Mouse (Mus musculus) G1E (cell line): ENCODE measurements around the gene Mettl6. TPM values are rescaled to one million over a fixed set of nuclear protein-coding genes. Genes with fewer than 3 reads are reported as not detected.

Experiments
- ATAC-seq: 2 replicates; pipeline ENCODE4 v1.8.0; 2016; ENCODE audit warnings: mild to moderate bottlenecking; ENCODE audit not compliant: insufficient number of reproducible peaks, poor library complexity, low FRiP score, severe bottlenecking; ENCODE audit errors: extremely low read depth
- DNase-seq: peaks from one replicate; pipeline ENCODE4 v3.0.0; 2012; ENCODE audit warnings: low spot score
- H3K27me3 ChIP-seq: 2 replicates; pipeline ENCODE4 v1.6.1; 2012; ENCODE audit warnings: mild to moderate bottlenecking, low read length, inconsistent platforms; ENCODE audit not compliant: insufficient read depth
- H3K36me3 ChIP-seq: replicated peaks from 2 replicates; pipeline ENCODE3; 2012; ENCODE audit warnings: mild to moderate bottlenecking, inconsistent platforms
- H3K4me1 ChIP-seq: 2 replicates; pipeline ENCODE4 v1.6.1; 2012; ENCODE audit warnings: low read depth, low read length, inconsistent platforms, mixed read lengths; ENCODE audit not compliant: insufficient read depth
- H3K4me3 ChIP-seq: 2 replicates; pipeline ENCODE4 v1.5.1; 2012; ENCODE audit warnings: low read depth, mild to moderate bottlenecking, inconsistent platforms, low read length, moderate library complexity, mixed read lengths
- H3K9me3 ChIP-seq: replicated peaks from 2 replicates; pipeline ENCODE4 v1.6.1; 2012; ENCODE audit warnings: inconsistent platforms
- CTCF ChIP-seq: IDR thresholded peaks from 2 replicates; pipeline ENCODE4 v1.5.1; 2012; ENCODE audit warnings: low read depth, low read length, inconsistent platforms, mixed read lengths
- GATA1 ChIP-seq: IDR thresholded peaks from 2 replicates; pipeline ENCODE4 v1.6.1; 2012; ENCODE audit warnings: borderline replicate concordance, low read length, inconsistent platforms, mixed read lengths
- GATA2 ChIP-seq: IDR thresholded peaks from 2 replicates; pipeline ENCODE4 v1.6.1; 2012; ENCODE audit warnings: low read depth, low read length, inconsistent platforms, borderline replicate concordance
- POLR2AphosphoS5 ChIP-seq: IDR thresholded peaks from 2 replicates; pipeline ENCODE4 v1.6.1; 2012; ENCODE audit warnings: low read depth, low read length, inconsistent platforms; ENCODE audit not compliant: insufficient replicate concordance
- TAL1 ChIP-seq: conservative IDR thresholded peaks from 2 replicates; pipeline ENCODE4 v1.6.1; 2012; ENCODE audit warnings: low read depth, low read length, inconsistent platforms, mixed read lengths
- polyA plus RNA-seq: library from polyadenylated mRNA; stranded (reverse); fragments of >175 nt; gene quantifications from 2 replicates; pipeline ENCODE4 v1.2.3, GENCODE M21; 2012
- total RNA-seq, 2 experiments: library from RNA; stranded (forward) in 1 of 2; stranded (reverse) in 1 of 2; fragments of 200-1000 nt in 1 of 2; fragments of >200 nt in 1 of 2; fragmentation: Nextera tagmentation in 1 of 2; gene quantifications; 2 replicates each; pipeline ENCODE4 v1.2.3; 2014 to 2017

Gene Mettl6
- total RNA-seq (2014; fragmentation: Nextera tagmentation) (47.3 and 57.2 TPM in 2 replicates), total RNA-seq (2017) (76.5 and 77.9 TPM in 2 replicates), polyA plus RNA-seq (2.3 and 3.1 TPM in 2 replicates)

DNA sequence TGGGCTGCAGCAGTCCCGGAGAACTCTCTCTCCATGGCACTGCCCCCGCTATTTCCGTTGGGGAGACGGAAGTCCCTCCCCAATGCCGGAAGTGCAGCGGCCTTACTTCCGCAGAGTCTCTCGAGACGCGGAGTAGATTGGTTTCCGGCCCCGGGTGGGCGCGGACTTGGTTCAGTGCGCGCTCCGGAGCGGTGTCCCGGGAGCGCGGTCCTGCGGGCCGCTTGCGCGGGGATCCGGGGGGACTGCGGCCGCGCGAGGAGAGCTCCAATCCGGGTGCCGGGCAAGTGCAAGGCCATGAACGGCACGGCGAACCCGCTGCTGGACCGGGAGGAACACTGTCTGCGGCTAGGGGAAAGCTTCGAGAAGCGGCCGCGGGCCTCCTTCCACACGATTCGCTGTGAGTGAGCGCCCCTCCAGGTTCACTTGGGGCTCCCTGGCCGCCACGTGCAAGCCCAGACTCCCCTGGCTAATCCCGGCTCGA, at the start of gene Mettl6:
Mettl6 (minus strand) TSS at position 66 of the 481 bp plus-strand sequence.
- ATAC-seq (peak; percentile 71), DNase-seq (peak; percentile 86)
- peak within 1 kb of the TSS; percentile 93 for H3K4me3 ChIP-seq
- no peaks in the 10 kb centered on the region for H3K27me3 ChIP-seq
- H3K36me3 ChIP-seq = peaks cover 63% of the 10 kb centered on the region
- H3K4me1 ChIP-seq = peaks cover 48% of the 10 kb centered on the region
- no peaks in the 10 kb centered on the region for H3K9me3 ChIP-seq
- TF ChIP-seq GATA1 = no peak
- TF ChIP-seq POLR2AphosphoS5 = no peak

- Histone ChIP-seq H3K9me3 (no peaks in the 10 kb centered on the region), H3K27me3 (peaks cover 53% of the 10 kb centered on the region), H3K4me1 (peaks cover 3% of the 10 kb centered on the region; the same call in 1 of the 2 replicates), H3K4me3 (no peak overlapping the region), H3K36me3 (no peaks in the 10 kb centered on the region)
- no peak for ATAC-seq
- TF ChIP-seq GATA1 (no peak), TAL1 (no peak), CTCF (no peak), POLR2AphosphoS5 (no peak), GATA2 (no peak)
- no peak for DNase-seq
Observed at GRCm38 (mm10) chr14:31543885-31544442, 49.1 kb upstream of the Mettl6 start.

GRCm38 (mm10) chr14:31537298-31537697, 42.5 kb upstream of the Mettl6 start:
- no peaks in the 10 kb centered on the region for H3K9me3 ChIP-seq
- DNase-seq = no peak
- ATAC-seq = no peak
- no peak overlapping the region for H3K4me3 ChIP-seq
- peaks cover 3% of the 10 kb centered on the region; the same call in 1 of the 2 replicates for H3K4me1 ChIP-seq
- no peaks in the 10 kb centered on the region for H3K36me3 ChIP-seq
- H3K27me3 ChIP-seq = peaks cover 41% of the 10 kb centered on the region
- TF ChIP-seq CTCF (no peak), GATA2 (no peak), GATA1 (no peak), TAL1 (no peak), POLR2AphosphoS5 (no peak)

DNA sequence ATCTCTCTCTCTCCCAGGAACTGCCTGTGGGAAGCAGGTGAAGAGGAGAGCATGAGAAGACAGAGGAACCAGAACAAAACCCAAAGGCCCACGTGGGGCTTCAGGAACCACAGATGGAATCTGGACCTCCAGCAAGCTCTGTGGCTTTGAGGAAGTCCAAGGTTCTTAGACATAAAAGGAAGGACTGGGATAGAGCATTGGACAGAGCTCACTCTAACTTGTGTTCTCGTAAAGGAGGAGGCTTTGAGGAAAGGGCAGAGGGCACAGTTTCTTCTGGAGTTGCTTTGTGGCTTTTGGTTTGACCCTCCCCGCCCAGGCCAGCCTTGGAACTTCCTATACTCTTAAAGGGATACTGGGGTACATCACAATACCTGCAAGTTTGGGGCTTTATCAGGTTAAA, 37.8 kb upstream of the Mettl6 start:
- Histone ChIP-seq H3K27me3 (peaks cover 53% of the 10 kb centered on the region), H3K36me3 (no peaks in the 10 kb centered on the region), H3K4me1 (no peaks in the 10 kb centered on the region; the same call in none of the 2 replicates), H3K4me3 (no peak overlapping the region), H3K9me3 (no peaks in the 10 kb centered on the region)
- ATAC-seq = no peak
- no peak for DNase-seq
- TF ChIP-seq GATA1 (no peak), GATA2 (no peak), POLR2AphosphoS5 (no peak), CTCF (no peak), TAL1 (no peak)

DNA sequence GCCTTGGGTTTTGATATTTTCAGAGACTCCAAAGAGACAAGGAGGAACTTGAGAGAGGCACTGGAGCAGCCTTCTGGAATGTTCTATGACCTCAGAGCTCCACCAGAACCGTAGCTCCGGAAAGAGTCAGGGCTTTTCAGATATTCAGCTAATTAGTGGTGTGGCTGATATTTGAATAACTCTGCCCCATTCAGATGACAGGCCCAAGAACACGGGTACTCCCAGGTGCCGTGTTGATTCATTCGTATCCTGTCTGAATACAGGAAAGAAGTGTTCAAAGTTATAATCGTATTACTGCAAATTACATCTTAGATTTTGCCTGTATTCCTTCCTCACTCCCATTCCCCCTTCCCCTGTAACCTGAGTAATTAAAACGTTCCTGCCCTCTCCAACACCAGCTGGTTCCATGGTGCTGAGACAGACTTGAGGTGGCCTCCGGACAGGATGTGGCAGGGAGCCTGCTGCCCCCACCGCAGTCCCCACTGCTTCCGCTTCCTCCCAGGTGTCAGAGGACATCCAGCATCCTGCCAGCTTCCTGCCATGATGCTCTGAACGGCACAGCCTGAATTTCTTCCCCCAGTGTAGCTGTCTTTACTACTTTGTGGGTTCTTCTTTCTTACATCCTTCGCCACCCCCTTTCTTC, 36.8 kb upstream of the Mettl6 start:
- Histone ChIP-seq H3K4me1 (no peaks in the 10 kb centered on the region; the same call in none of the 2 replicates), H3K36me3 (no peaks in the 10 kb centered on the region), H3K9me3 (no peaks in the 10 kb centered on the region), H3K4me3 (no peak overlapping the region), H3K27me3 (peaks cover 50% of the 10 kb centered on the region)
- no peak for DNase-seq
- no peak for TF ChIP-seq GATA2
- TF ChIP-seq GATA1 = no peak
- TF ChIP-seq TAL1 = no peak
- no peak for TF ChIP-seq POLR2AphosphoS5
- no peak for TF ChIP-seq CTCF
- ATAC-seq = no peak

- Histone ChIP-seq H3K36me3 (no peaks in the 10 kb centered on the region), H3K9me3 (no peaks in the 10 kb centered on the region), H3K27me3 (peaks cover 52% of the 10 kb centered on the region), H3K4me3 (no peak overlapping the region), H3K4me1 (no peaks in the 10 kb centered on the region; the same call in none of the 2 replicates)
- no peak for TF ChIP-seq CTCF
- TF ChIP-seq GATA1 = no peak
- TF ChIP-seq POLR2AphosphoS5 = no peak
- ATAC-seq = no peak
- DNase-seq = no peak
Observed at GRCm38 (mm10) chr14:31530847-31531246, 36.0 kb upstream of the Mettl6 start.
